Mouse (Mus musculus) forebrain, embryonic 12.5 days (tissue): ENCODE measurements at regions not wholly inside any gene's neighbourhood (a gene's known extent, or its start where the extent isn't known, plus 50 kb on each side); places are given as distances from the start of the nearest gene placed in this dataset.

Experiments
- ATAC-seq: fragments of 200-750 bp; cut with Nextera tagmentation; 2 replicates; pipeline ENCODE4 v1.8.0; 2017; ENCODE audit warnings: moderate TSS enrichment; ENCODE audit not compliant: low FRiP score
- H3K27ac ChIP-seq: fragments of 300-500 bp; sonication (generic); 2 replicates; pipeline ENCODE4 v1.5.1; 2016; ENCODE audit warnings: mild to moderate bottlenecking
- H3K27me3 ChIP-seq: fragments of 300-500 bp; sonication (generic); 2 replicates; pipeline ENCODE4 v1.6.1; 2016; ENCODE audit warnings: mild to moderate bottlenecking
- H3K36me3 ChIP-seq: fragments of 300-500 bp; sonication (generic); replicated peaks from 2 replicates; pipeline ENCODE4 v1.6.1; 2016; ENCODE audit warnings: mild to moderate bottlenecking
- H3K4me1 ChIP-seq: fragments of 300-500 bp; sonication (generic); 2 replicates; pipeline ENCODE4 v1.6.1; 2016
- H3K4me2 ChIP-seq: fragments of 300-500 bp; sonication (generic); 2 replicates; pipeline ENCODE4 v1.6.1; 2016; ENCODE audit warnings: mild to moderate bottlenecking, moderate library complexity
- H3K4me3 ChIP-seq: fragments of 300-500 bp; sonication (generic); replicated peaks from 2 replicates; pipeline ENCODE4 v1.5.1; 2016; ENCODE audit warnings: mild to moderate bottlenecking
- H3K9ac ChIP-seq: fragments of 300-500 bp; sonication (generic); 2 replicates; pipeline ENCODE4 v1.6.1; 2016; ENCODE audit warnings: mild to moderate bottlenecking
- H3K9me3 ChIP-seq: fragments of 300-500 bp; sonication (generic); 2 replicates; pipeline ENCODE4 v1.6.1; 2016
- WGBS: fragments of 180-500 bp; shearing (Covaris S2); methylation state at CpG from one replicate; pipeline ENCODE4 v1.1.7; 2016; 5-methylcytosine and 5-hydroxymethylcytosine counted together

- WGBS = 8% methylated on average over 3 of the region's 3 CpGs
- no peak overlapping the region for H3K27ac ChIP-seq
Measured at GRCm38 (mm10) chr9:90683319-90683718, 412.7 kb upstream of the Tbc1d2b start.

GRCm38 (mm10) chr9:90690066-90690465 is 419.5 kb upstream of the Tbc1d2b start:
- ATAC-seq = no peak
- WGBS = 87% methylated on average over 12 of the region's 12 CpGs
- Histone ChIP-seq H3K4me1 (peaks cover 22% of the 10 kb centered on the region), H3K36me3 (no peaks in the 10 kb centered on the region), H3K9ac (no peak overlapping the region), H3K27ac (no peak overlapping the region), H3K9me3 (no peaks in the 10 kb centered on the region), H3K4me2 (no peak overlapping the region), H3K27me3 (0 out of 2 replicates have a peak, but pooled peaks cover 6% of the 10 kb centered on the region), H3K4me3 (no peak overlapping the region)

More at GRCm38 (mm10) chr9:90683319-90683718, 412.7 kb upstream of the Tbc1d2b start:
- no peak overlapping the region for H3K4me2 ChIP-seq
- ATAC-seq = no peak
- no peaks in the 10 kb centered on the region for H3K27me3 ChIP-seq
- H3K9me3 ChIP-seq = no peaks in the 10 kb centered on the region
- no peak overlapping the region for H3K4me3 ChIP-seq
- no peaks in the 10 kb centered on the region for H3K36me3 ChIP-seq
- 0 out of 2 replicates have a peak, but pooled peaks cover 2% of the 10 kb centered on the region for H3K4me1 ChIP-seq
- H3K9ac ChIP-seq = no peak overlapping the region

DNA sequence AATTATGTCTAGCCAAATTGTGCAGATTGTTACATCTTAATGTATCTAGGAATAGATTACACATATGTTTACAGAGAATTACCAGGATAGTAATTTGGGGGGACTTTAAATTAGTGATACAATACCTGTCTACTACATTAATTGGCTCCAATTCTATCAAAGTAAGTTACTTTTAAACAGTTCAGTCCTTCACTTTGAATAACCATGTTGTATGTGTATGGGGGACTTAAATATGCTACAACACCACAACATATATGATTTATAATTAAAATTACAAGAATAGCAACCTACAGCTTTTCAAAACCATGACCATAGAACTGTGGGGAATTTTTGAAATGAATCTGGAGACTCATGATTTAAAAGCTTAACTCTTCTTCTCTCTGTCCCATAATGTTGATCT is 420.5 kb upstream of the Tbc1d2b start:
- no peaks in the 10 kb centered on the region for H3K36me3 ChIP-seq
- H3K4me2 ChIP-seq = no peak overlapping the region
- no peak overlapping the region for H3K9ac ChIP-seq
- no peak overlapping the region for H3K4me3 ChIP-seq
- H3K9me3 ChIP-seq = no peaks in the 10 kb centered on the region
- H3K27me3 ChIP-seq = 0 out of 2 replicates have a peak, but pooled peaks cover 6% of the 10 kb centered on the region
- ATAC-seq = no peak
- H3K27ac ChIP-seq = no peak overlapping the region
- peaks cover 22% of the 10 kb centered on the region for H3K4me1 ChIP-seq

DNA sequence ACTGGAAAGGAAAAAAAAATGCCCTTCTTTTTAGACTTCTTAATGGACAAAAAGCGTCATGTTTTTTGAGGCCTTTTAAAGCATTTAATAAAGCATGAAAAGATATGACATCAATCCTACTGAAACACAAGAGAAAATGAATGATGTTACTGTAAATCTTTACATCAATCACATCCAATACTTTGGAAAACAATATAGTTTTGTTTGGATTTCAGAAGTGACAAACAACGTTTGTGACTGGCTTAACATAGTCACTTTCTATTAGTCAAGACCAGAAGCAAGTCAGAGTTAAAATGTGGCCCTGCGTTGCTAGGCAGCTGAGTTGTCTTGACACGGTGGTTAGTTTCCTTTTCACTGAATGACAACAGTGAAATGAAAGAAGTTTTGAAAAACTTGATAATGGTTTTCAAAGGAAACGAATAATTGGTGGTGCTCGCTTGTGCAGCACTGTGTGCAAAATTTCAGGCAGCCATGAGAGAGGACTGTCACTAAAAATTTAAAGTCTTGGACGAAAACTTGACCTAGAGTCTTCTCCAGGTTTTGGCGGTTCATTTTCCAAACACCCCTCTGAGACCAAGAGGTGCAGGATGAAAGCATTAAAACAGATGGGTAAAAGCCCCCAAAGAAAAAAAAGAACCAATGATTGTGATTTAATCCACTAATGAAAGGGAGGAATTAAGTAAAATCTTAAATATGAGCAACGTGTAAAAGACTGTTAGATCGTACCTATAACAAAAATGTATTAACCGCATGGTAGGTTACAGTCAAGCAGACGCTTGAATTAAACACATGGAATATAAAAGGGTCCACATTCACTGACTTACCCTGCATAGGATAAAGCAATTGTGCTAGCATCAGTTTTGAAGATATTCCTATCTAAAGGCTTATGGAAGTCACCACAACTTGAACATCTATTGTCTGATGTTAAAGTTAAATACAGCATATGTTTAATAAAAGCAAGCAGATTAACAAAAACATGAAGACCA is 421.4 kb upstream of the Tbc1d2b start:
- Histone ChIP-seq H3K27ac (peak overlapping the region; percentile 73), H3K36me3 (no peaks in the 10 kb centered on the region), H3K4me3 (no peak overlapping the region), H3K4me2 (peak overlapping the region; percentile 26), H3K9me3 (no peaks in the 10 kb centered on the region), H3K9ac (no peak overlapping the region), H3K4me1 (peaks cover 22% of the 10 kb centered on the region), H3K27me3 (0 out of 2 replicates have a peak, but pooled peaks cover 6% of the 10 kb centered on the region)
- peak; percentile 34; the same call in 1 of the 2 replicates for ATAC-seq
- 16% methylated on average over 12 of the region's 12 CpGs for WGBS

- 0 out of 2 replicates have a peak, but pooled peaks cover 6% of the 10 kb centered on the region for H3K27me3 ChIP-seq
- no peaks in the 10 kb centered on the region for H3K9me3 ChIP-seq
- peak overlapping the region; percentile 26 for H3K4me2 ChIP-seq
- no peaks in the 10 kb centered on the region for H3K36me3 ChIP-seq
- H3K4me1 ChIP-seq = peaks cover 22% of the 10 kb centered on the region
- H3K9ac ChIP-seq = no peak overlapping the region
- 6% methylated on average over 9 of the region's 9 CpGs for WGBS
- peak; percentile 93 for ATAC-seq
- no peak overlapping the region for H3K4me3 ChIP-seq
- peak overlapping the region; percentile 73 for H3K27ac ChIP-seq
Measured at GRCm38 (mm10) chr9:90693031-90693671, 422.5 kb upstream of the Tbc1d2b start.

GRCm38 (mm10) chr9:90694051-90694645 is 423.5 kb upstream of the Tbc1d2b start:
- H3K4me2 ChIP-seq = peak overlapping the region; percentile 35
- H3K9me3 ChIP-seq = no peaks in the 10 kb centered on the region
- no peak overlapping the region for H3K4me3 ChIP-seq
- peak overlapping the region; percentile 66 for H3K27ac ChIP-seq
- H3K9ac ChIP-seq = 0 out of 2 replicates have a peak overlapping the region, but pooled peaks have one; percentile 40
- H3K4me1 ChIP-seq = peaks cover 22% of the 10 kb centered on the region
- 0 out of 2 replicates have a peak, but pooled peaks cover 6% of the 10 kb centered on the region for H3K27me3 ChIP-seq
- no peak for ATAC-seq
- H3K36me3 ChIP-seq = no peaks in the 10 kb centered on the region
- WGBS = 36% methylated on average over 13 of the region's 13 CpGs

- H3K4me3 ChIP-seq = no peak overlapping the region
- H3K27me3 ChIP-seq = 0 out of 2 replicates have a peak, but pooled peaks cover 6% of the 10 kb centered on the region
- H3K9ac ChIP-seq = no peak overlapping the region
- H3K9me3 ChIP-seq = no peaks in the 10 kb centered on the region
- ATAC-seq = no peak
- WGBS = 68% methylated on average over 7 of the region's 7 CpGs
- peaks cover 27% of the 10 kb centered on the region for H3K4me1 ChIP-seq
- H3K27ac ChIP-seq = no peak overlapping the region
- no peak overlapping the region for H3K4me2 ChIP-seq
- no peaks in the 10 kb centered on the region for H3K36me3 ChIP-seq
Measured at GRCm38 (mm10) chr9:90695693-90696092, 425.1 kb upstream of the Tbc1d2b start.

DNA sequence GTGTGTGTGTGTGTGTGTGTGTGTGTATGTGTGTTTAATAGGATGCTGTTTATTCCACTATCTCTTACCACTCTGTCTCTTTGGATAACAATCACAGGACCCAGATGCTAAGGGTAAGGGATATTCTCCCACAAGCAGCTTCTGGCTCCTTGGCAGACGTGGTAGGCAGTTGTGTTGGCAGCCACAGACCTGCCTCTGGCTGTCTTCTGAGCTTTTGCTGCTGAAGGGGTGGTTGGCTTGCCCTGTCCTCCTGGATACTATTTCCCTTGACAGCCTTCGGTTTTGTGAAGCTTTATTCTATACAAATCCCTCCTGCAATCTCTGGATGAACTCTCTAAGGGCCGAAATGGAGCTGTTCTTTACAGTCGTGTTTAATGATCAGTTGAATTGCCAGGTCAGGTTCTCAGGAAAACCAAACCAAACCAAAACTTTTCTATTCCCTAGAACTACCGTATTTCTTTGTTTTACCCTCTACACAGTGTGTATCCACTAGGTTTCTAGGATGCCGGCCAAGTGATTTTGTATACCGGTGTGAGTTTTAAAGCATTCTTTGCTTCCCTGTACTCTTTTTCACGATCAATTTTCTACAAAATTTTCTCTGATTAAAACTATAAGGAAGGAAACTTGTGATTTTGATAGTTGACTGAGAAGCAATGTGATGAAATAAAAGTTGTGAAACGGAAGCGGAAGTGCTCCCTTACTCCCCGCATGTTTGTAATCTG is 426.8 kb upstream of the Tbc1d2b start:
- Histone ChIP-seq H3K4me2 (peak overlapping the region; percentile 39), H3K4me1 (peaks cover 28% of the 10 kb centered on the region), H3K9me3 (no peaks in the 10 kb centered on the region), H3K27ac (peak overlapping the region; percentile 83), H3K27me3 (0 out of 2 replicates have a peak, but pooled peaks cover 6% of the 10 kb centered on the region), H3K9ac (peak overlapping the region; percentile 38; the same call in 1 of the 2 replicates), H3K4me3 (no peak overlapping the region), H3K36me3 (no peaks in the 10 kb centered on the region)
- ATAC-seq = no peak
- 42% methylated on average over 11 of the region's 11 CpGs for WGBS

DNA sequence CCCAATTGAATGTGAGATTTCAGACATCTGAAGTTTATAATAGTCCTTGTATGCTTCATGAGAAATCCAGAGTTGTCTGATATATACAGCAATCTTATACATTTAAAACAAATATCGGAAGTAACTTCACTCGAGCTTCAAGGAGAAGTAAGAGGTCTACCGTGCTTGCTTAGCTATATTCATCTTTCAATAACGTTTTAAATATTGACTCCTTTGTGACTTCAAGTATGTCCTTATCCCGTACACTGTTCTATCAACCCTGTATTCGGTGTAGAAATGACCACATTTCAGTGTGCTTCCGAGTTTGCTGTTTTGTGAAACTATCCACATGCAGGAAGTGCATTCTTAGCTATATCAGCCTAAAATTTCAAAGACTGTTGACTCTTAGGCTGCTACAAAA is 427.8 kb upstream of the Tbc1d2b start:
- H3K27me3 ChIP-seq = 0 out of 2 replicates have a peak, but pooled peaks cover 6% of the 10 kb centered on the region
- H3K4me2 ChIP-seq = no peak overlapping the region
- no peak for ATAC-seq
- H3K9ac ChIP-seq = no peak overlapping the region
- no peaks in the 10 kb centered on the region for H3K9me3 ChIP-seq
- WGBS = 66% methylated on average over 7 of the region's 7 CpGs
- H3K4me1 ChIP-seq = peaks cover 28% of the 10 kb centered on the region
- H3K27ac ChIP-seq = no peak overlapping the region
- H3K4me3 ChIP-seq = no peak overlapping the region
- no peaks in the 10 kb centered on the region for H3K36me3 ChIP-seq

DNA sequence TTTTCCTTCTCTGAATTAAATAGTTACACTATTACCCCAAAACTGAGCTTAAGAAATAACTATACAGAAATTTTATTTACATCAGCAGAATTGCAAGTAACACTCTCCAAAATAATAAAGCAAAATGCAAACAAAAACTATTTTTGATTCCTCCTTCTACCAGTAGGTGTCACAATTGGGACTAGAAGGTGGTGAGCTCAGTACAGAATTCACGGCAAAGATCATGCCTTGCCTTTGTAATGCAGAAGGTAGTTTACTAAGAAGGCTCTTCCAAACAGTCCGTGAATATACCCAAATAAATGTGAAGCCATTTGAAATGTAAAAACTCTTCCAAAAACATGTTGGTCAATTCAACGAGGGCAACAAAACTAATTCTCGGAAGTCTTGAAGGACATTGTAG is 428.5 kb upstream of the Tbc1d2b start:
- 27% methylated on average over 4 of the region's 4 CpGs for WGBS
- Histone ChIP-seq H3K36me3 (no peaks in the 10 kb centered on the region), H3K27ac (no peak overlapping the region), H3K9me3 (no peaks in the 10 kb centered on the region), H3K4me1 (peaks cover 23% of the 10 kb centered on the region), H3K27me3 (0 out of 2 replicates have a peak, but pooled peaks cover 6% of the 10 kb centered on the region), H3K4me2 (0 out of 2 replicates have a peak overlapping the region, but pooled peaks have one; percentile 13), H3K4me3 (no peak overlapping the region), H3K9ac (no peak overlapping the region)
- ATAC-seq = no peak
